Mouse (Mus musculus): ENCODE results near the gene Zdhhc11.

GRCm38 (mm10) chr13:73991267-73991666, 27.6 kb downstream of the Zdhhc11 start:
- TF ChIP-seq EP300 (IDR thresholded peaks at IDR 0.05; ENCODE audit: low read depth) (no peak), CTCF (IDR thresholded peaks at IDR 0.05; ENCODE audit: low read depth) (no peak)
